Mouse (Mus musculus) spleen, adult 2 months (tissue): ENCODE measurements around the gene Ctf2. TPM values are rescaled to one million over a fixed set of nuclear protein-coding genes. Genes with fewer than 3 reads are reported as not detected.

Experiments used
- DNase-seq, 2 experiments: peaks; one replicate each; pipeline versions ENCODE4 v3.0.0 to v3.0.0-alpha.2; 2012 to 2021; ENCODE audit warnings: low spot score in 2 of 2, low read depth in 1 of 2
- H3K27ac ChIP-seq: fragments of 200-500 bp; 2 replicates; pipeline ENCODE4 v1.5.1; 2012; ENCODE audit warnings: low read length, inconsistent platforms; ENCODE audit not compliant: insufficient read depth
- H3K27me3 ChIP-seq: fragments of 200-500 bp; 2 replicates; pipeline ENCODE4 v1.6.1; 2012; ENCODE audit warnings: mild to moderate bottlenecking, moderate library complexity, low read length, inconsistent platforms; ENCODE audit not compliant: control insufficient read depth, insufficient read depth
- H3K36me3 ChIP-seq: fragments of 200-500 bp; 2 replicates; pipeline ENCODE4 v1.6.1; 2012; ENCODE audit warnings: mild to moderate bottlenecking, low read length, inconsistent platforms; ENCODE audit not compliant: control insufficient read depth, insufficient read depth
- H3K4me1 ChIP-seq: fragments of 200-500 bp; 2 replicates; pipeline ENCODE4 v1.6.1; 2011; ENCODE audit warnings: inconsistent platforms; ENCODE audit not compliant: control insufficient read depth, insufficient read depth, insufficient read length
- H3K4me3 ChIP-seq: fragments of 200-500 bp; 2 replicates; pipeline ENCODE4 v1.5.1; 2011; ENCODE audit warnings: mild to moderate bottlenecking, inconsistent platforms; ENCODE audit not compliant: insufficient read depth, insufficient read length; ENCODE audit errors: extremely low read depth
- CTCF ChIP-seq: fragments of 200-500 bp; IDR thresholded peaks from 2 replicates; pipeline ENCODE4 v1.5.1; 2011; ENCODE audit warnings: mild to moderate bottlenecking, inconsistent platforms; ENCODE audit not compliant: insufficient read depth, insufficient read length, insufficient replicate concordance; ENCODE audit errors: extremely low read depth
- POLR2A ChIP-seq: fragments of 200-500 bp; IDR thresholded peaks from 2 replicates; pipeline ENCODE4 v1.6.1; 2011; ENCODE audit warnings: low read depth, low read length, inconsistent platforms
- WGBS: fragments of 180-500 bp; shearing (Covaris S2); methylation state at CpG from one replicate; pipeline ENCODE4 v1.1.7; 2018; 5-methylcytosine and 5-hydroxymethylcytosine counted together
- polyA plus RNA-seq: library from polyadenylated mRNA; depleted of rRNA; stranded (reverse); fragments of >200 nt; gene quantifications from 2 replicates; pipeline ENCODE4 v1.2.3, GENCODE M21; 2012

Ctf2 gene
- polyA plus RNA-seq, 1 experiment, result not detected

DNA sequence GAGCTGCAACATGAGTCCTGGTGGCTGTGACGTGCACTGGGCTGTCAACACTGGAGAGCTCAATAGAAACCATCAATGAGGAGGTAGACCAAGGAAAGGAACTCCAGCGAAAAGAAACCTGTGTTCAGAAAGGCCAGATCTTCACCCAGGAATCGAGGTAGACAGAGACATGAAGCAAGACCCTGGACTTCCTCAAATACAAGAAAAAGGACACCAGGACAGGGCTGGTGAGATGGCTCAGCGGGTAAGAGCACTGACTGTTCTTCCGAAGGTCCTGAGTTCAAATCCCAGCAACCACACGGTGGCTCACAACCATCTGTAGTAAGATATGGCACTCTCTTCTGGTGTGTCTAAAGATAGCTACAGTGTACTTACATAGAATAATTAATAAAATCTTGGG is 13.6 kb downstream of the Ctf2 start:
- DNase-seq, result no peak
- Histone ChIP-seq H3K27ac (no peak overlapping the region), H3K4me1 (peaks cover 6% of the 10 kb centered on the region; the same call in 1 of the 2 replicates), H3K27me3 (peaks cover 6% of the 10 kb centered on the region; the same call in 1 of the 2 replicates), H3K4me3 (no peak overlapping the region), H3K36me3 (no peaks in the 10 kb centered on the region)
- TF ChIP-seq POLR2A (no peak), CTCF (no peak)
- WGBS, result 81% methylated on average over 6 of the region's 6 CpGs

DNA sequence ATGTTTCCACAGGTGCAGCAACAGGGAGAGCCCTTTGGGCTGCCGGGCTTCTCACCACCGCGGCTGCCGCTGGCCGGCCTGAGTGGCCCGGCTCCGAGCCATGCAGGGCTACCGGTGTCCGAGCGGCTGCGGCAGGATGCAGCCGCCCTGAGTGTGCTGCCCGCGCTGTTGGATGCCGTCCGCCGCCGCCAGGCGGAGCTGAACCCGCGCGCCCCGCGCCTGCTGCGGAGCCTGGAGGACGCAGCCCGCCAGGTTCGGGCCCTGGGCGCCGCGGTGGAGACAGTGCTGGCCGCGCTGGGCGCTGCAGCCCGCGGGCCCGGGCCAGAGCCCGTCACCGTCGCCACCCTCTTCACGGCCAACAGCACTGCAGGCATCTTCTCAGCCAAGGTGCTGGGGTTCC is 15.0 kb downstream of the Ctf2 start:
- H3K27me3 ChIP-seq, result peaks cover 6% of the 10 kb centered on the region; the same call in 1 of the 2 replicates
- H3K4me1 ChIP-seq, result peaks cover 11% of the 10 kb centered on the region
- DNase-seq, result peak in 1 of 2 experiments; percentile 62
- no peak overlapping the region for H3K27ac ChIP-seq
- peak overlapping the region; percentile 16; the same call in 1 of the 2 replicates for H3K4me3 ChIP-seq
- H3K36me3 ChIP-seq, result no peaks in the 10 kb centered on the region
- peak; percentile 50 for TF ChIP-seq CTCF
- TF ChIP-seq POLR2A, result no peak
- 4% methylated on average over 41 of the region's 41 CpGs for WGBS

DNA sequence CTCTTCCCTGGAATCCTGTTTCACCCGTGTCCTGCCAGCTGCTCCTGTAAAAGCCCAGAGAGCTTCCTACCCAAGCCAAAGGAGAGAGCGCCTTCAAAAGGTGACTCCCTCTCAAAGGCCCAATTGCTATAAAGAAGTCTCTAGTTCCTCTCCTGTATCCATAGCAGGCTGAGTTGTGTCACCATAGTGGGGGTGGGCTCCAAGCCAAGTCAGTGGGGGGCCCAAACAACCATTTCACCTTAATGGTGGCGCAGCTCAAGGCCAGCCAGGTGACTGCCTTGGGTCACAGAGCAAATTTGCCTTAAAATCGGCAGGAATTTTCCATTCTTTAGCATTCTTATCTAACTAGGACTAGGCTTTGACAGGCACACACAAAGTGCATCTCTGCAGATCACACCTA is 17.1 kb downstream of the Ctf2 start:
- no peak for DNase-seq
- TF ChIP-seq POLR2A (no peak), CTCF (no peak)
- Histone ChIP-seq H3K27ac (no peak overlapping the region), H3K27me3 (peaks cover 6% of the 10 kb centered on the region; the same call in 1 of the 2 replicates), H3K4me3 (no peak overlapping the region), H3K36me3 (no peaks in the 10 kb centered on the region), H3K4me1 (peaks cover 11% of the 10 kb centered on the region)
- WGBS, result 91% methylated on average over 4 of the region's 4 CpGs

DNA sequence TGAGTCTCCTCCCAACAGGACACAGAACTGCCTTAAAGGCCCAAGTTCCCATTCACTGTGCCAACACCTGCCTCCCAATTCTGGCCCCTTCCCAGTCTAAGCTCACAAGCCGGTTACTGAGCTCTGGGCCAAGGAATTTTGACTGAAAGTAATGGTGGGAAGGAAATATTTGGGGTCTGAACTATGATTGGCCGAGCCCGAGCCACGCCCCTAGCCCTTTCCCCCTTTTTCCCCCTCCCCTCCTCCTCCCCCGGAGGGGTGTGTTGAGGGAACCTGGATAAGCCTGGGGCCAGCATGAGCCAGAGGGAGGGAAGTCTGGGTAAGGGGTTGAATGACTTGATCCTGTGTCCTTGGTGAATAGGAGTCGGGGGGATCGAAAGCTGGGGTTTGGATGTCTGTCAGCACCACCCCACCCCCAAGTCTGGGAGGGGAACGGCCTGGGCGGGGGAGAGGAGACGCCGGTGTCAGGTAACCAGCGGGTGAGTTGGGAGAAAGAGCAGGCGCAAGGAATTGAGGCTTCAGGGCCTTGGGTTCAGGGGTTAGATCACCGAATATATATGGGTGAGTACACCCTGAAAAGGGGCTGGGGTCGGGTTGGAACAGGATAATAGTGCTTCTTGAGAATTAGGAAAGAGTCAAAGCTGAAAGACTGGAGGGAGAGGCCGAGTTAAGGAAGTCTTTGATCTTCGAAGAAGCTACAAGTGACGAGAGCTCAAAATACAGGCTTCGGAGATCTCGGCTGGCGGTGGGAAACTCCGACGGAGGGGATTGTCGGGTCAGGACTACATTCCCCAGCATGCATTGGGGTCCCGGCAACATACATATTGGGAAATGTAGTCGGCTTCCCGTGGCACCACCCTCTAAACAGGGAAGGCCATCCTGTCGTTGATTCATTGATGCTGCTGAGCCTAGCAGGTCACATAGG is 19.2 kb downstream of the Ctf2 start, which contains the start of gene Ctf1:
Gene Ctf1 (plus strand): TSS at position 276 of the 925 bp plus-strand sequence.
- 23% methylated on average over 28 of the region's 28 CpGs for WGBS
- peak in 1 of 2 experiments; percentile 64 for DNase-seq

DNA sequence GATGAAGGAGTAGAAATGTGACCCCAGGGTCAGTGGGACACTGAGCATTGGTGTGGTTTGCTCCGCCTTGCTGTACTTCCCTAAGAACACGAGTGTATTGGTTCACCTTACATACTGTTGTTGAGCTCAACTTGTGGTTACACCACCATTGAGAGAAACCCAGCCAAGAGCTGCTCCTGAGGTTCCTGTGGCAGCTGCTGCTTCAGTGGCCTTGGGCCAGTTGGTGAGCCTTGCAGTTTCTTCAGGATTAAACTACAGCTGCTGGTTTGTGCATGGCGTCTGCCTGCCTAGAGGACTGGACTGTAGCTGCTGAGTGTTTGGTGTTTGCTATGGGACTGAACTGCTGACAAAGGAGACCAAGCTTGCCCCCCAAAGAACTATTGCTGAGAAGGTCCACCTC is 20.5 kb downstream of the Ctf2 start:
- H3K27me3 ChIP-seq, result no peaks in the 10 kb centered on the region
- TF ChIP-seq CTCF (no peak), POLR2A (no peak)
- H3K36me3 ChIP-seq, result no peaks in the 10 kb centered on the region; the same call in 1 of the 2 replicates
- no peak overlapping the region for H3K27ac ChIP-seq
- no peak for DNase-seq
- WGBS, result 37% methylated on average over 3 of the region's 3 CpGs
- peaks cover 12% of the 10 kb centered on the region for H3K4me1 ChIP-seq
- H3K4me3 ChIP-seq, result no peak overlapping the region

More for the DNA sequence above, 19.2 kb downstream of the Ctf2 start, which contains the start of gene Ctf1:
- Histone ChIP-seq H3K27me3 (peaks cover 6% of the 10 kb centered on the region; the same call in 1 of the 2 replicates), H3K27ac (no peak within 1 kb of the TSS), H3K4me3 (no peak within 1 kb of the TSS), H3K4me1 (peaks cover 12% of the 10 kb centered on the region), H3K36me3 (no peaks in the 10 kb centered on the region)
- TF ChIP-seq CTCF (no peak), POLR2A (no peak)

DNA sequence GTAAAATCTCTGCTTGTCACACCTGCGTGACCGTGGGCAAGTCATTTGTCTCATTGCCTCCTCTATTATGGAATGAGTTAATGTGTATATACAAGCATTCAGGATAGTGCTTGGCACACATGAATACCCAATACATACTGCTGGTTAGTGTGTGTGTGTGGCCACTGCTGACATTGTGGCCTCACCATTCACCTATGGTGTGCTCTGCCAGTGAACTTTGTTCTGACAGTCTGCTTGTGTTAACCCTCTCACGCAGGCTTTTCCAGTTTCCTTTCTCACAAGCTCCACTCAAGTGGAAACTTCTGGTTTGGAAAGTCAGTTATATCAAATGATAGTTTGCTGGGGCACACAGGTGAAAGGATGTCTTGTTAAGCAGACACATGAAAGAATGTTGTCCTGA is 20.9 kb downstream of the Ctf2 start:
- DNase-seq, result no peak
- Histone ChIP-seq H3K27me3 (no peaks in the 10 kb centered on the region), H3K4me1 (peaks cover 12% of the 10 kb centered on the region), H3K4me3 (no peak overlapping the region), H3K27ac (no peak overlapping the region), H3K36me3 (peaks cover under 1% of the 10 kb centered on the region; the same call in 1 of the 2 replicates)
- 77% methylated on average over 3 of the region's 3 CpGs for WGBS
- TF ChIP-seq POLR2A, result no peak
- TF ChIP-seq CTCF, result no peak

DNA sequence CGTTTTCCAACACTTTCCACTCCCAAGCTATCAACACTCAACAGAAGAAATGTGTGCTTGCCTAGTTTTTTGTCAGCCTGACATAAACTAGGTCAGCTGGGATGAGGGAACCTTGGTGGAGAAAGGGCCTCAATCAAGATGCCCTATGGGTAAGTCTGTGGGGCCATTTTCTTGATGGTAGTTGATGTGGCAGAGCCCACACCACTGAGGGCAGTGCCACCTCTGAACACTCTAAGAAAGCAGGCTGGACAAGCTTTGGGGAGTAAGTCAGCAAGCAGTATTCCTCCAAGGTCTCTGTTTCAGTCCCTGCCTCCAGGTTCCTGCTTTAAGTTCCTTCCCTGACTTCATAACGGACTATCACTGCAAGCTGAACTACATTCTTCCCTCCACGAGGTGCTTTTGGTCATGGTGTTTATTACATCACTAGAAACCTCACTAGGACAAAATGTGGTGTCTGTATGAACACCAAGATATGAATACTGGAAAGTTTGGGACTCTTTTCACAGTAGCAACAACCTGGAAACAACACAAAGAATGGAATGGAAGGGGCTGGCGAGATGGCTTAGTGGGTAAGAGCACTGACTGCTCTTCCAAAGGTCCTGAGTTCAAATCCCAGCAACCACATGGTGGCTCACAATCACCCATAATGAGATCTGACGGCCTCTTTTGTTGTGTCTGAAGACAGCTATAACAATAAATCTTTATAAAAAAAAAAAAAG is 22.5 kb downstream of the Ctf2 start:
- Histone ChIP-seq H3K36me3 (peaks cover 4% of the 10 kb centered on the region), H3K27ac (no peak overlapping the region), H3K4me1 (peaks cover 12% of the 10 kb centered on the region), H3K4me3 (no peak overlapping the region), H3K27me3 (no peaks in the 10 kb centered on the region)
- TF ChIP-seq POLR2A, result no peak
- no peak for TF ChIP-seq CTCF
- no peak for DNase-seq
- 68% methylated on average over 5 of the region's 5 CpGs for WGBS
